Mouse (Mus musculus) right cerebral cortex, adult 18-20 months (tissue): Measurements from ENCODE around the gene Pfkm.

Experiments
- DNase-seq: peaks from one replicate; pipeline ENCODE4 v3.0.0; 2022; ENCODE audit warnings: mixed read lengths

The Pfkm gene

GRCm38 (mm10) chr15:98092372-98093120, at the start of gene Pfkm:
Pfkm (plus strand) TSS chr15:98092589.
- no peak for DNase-seq

DNA sequence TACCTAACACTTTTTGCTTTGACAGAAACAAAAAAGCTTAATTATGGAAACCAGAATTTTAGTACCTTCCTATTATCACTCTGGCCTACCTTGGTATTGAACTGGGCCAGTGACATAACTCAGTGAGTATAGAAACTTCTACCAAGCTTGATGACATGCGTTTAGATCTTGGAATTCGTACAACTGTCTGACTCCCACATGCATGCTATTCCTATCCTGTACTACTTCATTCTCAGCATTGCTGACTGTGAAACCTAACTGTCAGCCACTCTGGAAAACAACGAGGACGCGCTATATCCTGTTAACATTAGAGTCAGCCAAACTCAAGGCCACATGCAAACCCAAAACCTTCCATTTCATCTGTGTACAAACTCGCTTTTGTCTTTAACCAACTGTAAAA, 48.4 kb upstream of the Pfkm start:
- peak; percentile 23 for DNase-seq

GRCm38 (mm10) chr15:98044387-98044786, 48.0 kb upstream of the Pfkm start:
- DNase-seq: no peak

GRCm38 (mm10) chr15:98048918-98049700, 43.3 kb upstream of the Pfkm start:
- no peak for DNase-seq

DNA sequence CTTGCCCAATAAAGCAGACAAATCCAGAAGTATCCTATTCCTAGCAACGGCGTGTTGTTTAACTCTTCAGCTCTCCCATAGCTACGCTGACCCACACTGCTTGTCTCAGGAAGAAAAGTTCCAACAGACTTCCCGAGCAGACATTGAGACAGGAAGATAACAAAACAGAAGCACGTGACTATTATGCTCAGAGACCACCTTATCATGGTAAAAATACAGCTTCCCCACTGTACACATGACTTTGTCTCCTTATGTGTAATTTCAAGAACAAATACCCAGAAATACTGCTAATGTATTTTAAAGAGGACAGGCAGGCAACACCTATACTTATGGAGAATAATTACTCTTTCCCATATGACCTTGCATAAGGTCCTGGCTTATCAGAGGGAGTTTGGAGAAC, 40.7 kb upstream of the Pfkm start:
- DNase-seq: no peak

DNA sequence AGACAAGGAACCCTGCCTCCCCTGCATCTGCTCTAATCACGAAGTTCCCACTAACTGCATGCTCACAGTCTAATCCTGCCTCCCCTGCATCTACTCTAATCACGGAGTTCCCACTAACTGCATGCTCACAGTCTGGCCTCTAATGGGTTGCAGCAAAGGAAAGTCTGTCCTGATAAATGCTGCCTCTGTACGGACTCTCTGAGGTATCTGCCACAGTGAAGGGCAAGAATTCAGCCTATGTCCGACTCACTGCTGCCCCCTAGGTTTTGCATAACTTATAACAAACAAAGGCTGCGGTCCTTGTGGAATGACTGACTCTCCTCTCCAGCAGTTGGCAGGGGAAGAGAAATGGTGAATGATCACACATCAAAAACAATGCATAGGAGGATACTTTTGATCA, 37.1 kb upstream of the Pfkm start:
- peak; percentile 41 for DNase-seq

- DNase-seq: no peak
Measured at GRCm38 (mm10) chr15:98065881-98066280, 26.5 kb upstream of the Pfkm start.

DNA sequence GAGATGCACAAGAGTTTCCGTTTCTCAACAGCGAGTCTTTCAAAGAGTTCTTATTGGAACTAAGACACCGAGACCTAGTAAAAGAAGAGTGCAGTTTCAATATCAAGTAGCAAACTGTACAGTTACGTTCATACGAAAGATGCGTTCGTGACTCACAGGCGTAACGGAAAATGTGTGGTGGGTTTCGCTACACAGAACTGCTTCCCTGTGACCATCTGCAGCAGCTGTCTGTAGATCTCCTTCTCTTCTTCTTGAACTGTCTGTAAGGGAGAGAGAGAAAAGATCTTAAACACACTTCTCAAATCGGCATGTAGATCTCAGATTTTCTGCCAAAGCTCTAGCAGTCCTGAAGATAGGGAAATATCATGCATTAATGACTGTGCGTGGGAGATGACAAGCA, 25.8 kb upstream of the Pfkm start:
- no peak for DNase-seq

GRCm38 (mm10) chr15:98067492-98067891, 24.9 kb upstream of the Pfkm start:
- no peak for DNase-seq

DNA sequence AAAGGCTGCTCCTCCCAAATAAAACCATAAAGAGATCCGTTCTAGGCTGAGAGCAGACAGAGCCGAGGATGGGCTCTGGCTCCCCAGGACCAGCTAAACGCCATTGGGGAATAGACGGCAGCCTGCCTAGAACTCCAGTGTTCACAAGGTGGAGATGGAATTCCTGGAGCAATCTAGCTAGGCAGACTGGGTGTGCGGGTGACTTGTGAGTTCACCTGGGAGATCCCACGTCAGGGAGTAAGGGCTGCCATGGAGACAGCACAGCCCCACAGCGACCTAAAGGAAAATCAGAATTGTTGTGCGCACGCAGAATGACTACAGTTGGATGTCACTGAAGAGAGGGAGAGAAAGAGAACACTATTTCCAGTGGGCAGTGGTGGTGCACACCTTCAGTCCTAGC, 23.9 kb upstream of the Pfkm start:
- DNase-seq: no peak

- no peak for DNase-seq
Measured at GRCm38 (mm10) chr15:98069566-98070245, 22.7 kb upstream of the Pfkm start.

- DNase-seq: no peak
Measured at GRCm38 (mm10) chr15:98070376-98070775, 22.0 kb upstream of the Pfkm start.

DNA sequence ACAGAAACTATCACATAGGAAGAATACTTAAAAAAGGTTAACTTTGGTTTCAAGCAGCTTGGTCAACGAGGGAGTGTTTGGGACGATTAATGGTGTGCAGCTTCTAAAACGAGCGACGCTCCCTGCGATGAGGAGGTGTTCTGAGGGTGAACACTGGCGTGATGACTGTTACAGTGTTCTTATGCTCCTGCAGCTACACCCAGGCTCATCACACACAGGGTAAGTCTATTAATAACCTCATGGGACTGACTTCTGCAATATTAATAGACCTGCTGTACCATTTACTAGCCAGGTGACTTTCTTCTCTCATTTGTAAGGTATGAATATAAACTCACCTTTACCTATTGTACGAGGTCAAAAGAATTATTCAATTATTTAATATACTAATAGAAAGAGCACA, 17.9 kb upstream of the Pfkm start:
- no peak for DNase-seq

- DNase-seq: no peak
Measured at GRCm38 (mm10) chr15:98075034-98075433, 17.4 kb upstream of the Pfkm start.

GRCm38 (mm10) chr15:98076901-98077300, 15.5 kb upstream of the Pfkm start:
- DNase-seq: no peak

GRCm38 (mm10) chr15:98088889-98089288, 3.5 kb upstream of the Pfkm start:
- DNase-seq: no peak

GRCm38 (mm10) chr15:98089421-98090183, 2.8 kb upstream of the Pfkm start:
- DNase-seq: no peak

DNA sequence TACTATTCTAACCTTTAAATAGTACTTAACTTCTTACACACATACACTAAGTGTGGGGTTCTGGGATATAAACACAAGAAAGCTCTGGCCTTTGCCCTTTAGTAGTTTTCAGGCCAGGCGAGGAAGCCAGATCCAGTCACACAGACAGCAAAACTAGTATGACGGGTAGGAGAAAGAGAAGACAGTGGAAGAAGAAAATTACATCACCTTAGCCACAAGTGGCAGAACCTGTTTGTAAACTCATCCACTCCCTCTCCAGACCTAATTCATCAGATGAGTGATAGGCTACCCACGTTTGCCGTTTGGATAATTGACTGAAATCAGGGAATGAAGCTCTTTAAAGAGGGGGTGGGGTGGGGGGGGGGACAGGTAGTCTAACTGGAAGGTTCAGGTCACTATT, 548 bp upstream of the Pfkm start:
- no peak for DNase-seq

DNA sequence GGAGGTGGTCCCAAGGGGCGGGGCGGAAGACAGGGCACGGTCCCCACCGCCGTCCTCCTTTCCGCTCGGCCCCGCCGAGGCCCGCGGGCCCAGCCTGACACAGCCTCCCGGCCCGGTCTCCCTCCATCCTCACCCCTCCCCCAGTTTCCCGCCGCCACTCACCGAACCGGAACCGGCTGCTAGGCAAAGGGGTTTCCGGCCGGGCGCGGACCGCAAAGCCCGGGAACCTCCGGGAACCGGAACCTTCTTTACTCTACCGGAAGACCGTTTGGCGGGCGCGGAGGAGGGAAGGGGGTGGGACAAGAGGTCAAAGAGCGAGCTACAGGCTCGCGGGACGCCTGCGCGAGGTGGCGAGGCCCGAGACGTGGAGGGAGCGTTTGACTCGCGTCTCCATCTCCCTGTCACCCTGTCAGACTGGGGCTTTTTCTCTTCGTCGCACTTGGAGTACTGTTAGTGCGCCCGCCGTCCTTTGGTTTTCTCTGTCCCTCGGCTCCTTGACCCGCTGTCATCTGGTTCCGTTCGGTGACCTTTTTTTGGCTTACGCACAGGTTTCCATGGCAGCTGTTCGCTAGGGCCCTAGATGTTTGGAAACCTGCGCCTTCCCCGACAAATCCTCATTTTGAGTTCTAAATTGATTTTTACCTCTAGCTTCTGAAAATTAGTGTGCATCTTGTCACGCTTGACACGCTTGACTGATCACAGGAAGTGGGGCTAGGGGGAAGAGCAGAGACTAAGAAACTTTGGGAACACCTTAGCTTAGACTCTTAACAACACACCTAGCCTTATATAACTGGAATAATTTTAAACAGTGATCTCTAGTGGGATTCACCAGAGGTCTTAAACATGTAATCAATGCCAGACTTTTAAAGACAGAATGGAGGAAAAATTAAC, 977 bp downstream of the Pfkm start, which contains the start of gene Senp1:
TSS of gene Senp1 (minus strand) at position 624 of the 891 bp plus-strand sequence.
- peak; percentile 92 for DNase-seq

DNA sequence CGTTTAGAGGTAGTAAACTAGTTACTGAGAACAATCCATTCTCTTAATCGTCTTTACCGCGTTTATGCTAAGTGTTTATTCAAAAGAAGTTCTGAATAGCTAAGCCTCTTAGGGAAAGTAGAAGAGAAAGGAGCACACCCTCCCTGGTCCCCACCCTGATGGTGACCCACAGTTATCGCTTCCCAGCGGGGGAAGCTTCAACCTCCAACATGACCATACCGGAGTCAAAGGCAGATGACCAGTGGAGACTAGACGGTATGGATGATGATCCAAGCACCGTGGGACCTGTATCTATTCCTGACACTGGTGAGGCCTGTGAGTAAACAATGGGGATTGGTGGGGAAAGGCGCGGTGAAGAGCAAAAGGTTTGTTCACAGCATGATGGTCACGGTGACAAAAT, 2.5 kb downstream of the Pfkm start:
- DNase-seq: no peak

DNA sequence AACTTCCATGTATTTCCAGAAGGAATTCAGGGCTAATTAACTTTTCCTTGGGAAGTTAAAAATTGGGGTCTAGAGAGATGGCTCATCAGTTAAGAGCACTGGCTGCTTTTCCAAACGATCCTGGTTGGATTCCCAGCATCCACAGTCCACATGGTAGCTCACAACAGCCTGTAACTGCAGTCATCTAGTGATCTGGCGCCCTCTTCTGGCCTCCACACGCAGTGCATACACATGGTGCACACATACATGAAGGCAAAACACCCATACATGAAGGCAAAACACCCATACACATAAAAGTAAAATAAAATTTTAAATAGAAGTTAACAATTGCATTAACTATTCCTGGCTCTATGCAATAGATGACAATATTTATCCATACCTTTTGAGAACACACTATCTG, 4.6 kb downstream of the Pfkm start:
- DNase-seq: no peak

DNA sequence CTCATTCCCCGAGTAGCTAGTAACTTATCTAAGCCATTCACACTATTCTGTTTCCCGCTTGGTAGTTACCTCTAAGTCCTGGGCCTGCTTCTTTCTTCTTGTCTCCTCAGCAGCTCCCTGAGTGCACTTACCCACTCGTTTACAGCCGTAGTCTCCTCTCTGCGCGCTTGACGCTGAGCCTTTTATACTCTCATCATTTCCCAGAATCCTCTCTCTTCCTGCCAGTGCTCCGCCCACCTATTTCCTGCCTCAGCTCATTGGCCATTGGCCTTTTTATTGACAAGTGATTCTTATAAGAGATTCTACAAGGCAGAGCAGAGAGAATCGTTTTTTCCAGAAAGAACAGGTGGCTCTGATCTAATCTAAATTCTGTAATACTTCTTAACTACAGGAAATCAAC, 6.1 kb downstream of the Pfkm start:
- no peak for DNase-seq
